Mouse (Mus musculus) naive thymus-derived CD4-positive, alpha-beta T cell, adult 2 months (primary cell): Measurements from ENCODE around the gene Klra5.
"Not testable (repeated sequence)": the region's sequence is repeated elsewhere in the genome, so short reads cannot be mapped to it uniquely, and the experiment has no call there.

Source experiments
- DNase-seq: peaks from one replicate; pipeline ENCODE4 v3.0.0-alpha.2; 2011; ENCODE audit warnings: low read depth

Gene Klra5

GRCm38 (mm10) chr6:129917476-129917946 lies at the start of gene Klra5:
Gene Klra5 (minus strand): TSS chr6:129917650.
- peak; percentile 7 for DNase-seq

- DNase-seq, result no peak
These were observed 454 bp downstream of the Klra5 start for GRCm38 (mm10) chr6:129916996-129917395.

- no peak for DNase-seq
These were observed 34.9 kb downstream of the Klra5 start for GRCm38 (mm10) chr6:129882525-129882924.

DNA sequence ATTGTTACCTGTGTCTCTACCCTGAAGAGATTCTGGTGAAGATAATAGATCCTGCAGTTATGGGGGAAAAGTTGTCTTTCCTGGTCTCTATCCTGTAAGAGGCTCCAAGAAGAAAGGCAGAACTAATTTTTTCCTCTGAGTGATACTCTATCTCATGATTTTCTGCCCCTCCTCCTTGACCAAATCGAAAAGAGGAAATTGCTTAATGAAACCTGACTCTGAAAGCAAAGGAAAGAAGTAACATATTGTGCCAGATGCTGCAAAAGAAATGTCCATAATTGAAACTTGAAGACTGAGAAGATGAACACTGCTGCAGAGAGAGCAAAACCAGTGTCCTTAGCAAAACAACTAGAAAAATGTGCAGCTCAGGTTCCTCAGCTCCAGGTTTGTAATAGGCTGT lies 40.9 kb downstream of the Klra5 start, which contains the start of gene Klra17:
Gene Klra17, minus strand, starts transcription at position 124 of the 400 bp plus-strand sequence.
- DNase-seq, result no peak

DNA sequence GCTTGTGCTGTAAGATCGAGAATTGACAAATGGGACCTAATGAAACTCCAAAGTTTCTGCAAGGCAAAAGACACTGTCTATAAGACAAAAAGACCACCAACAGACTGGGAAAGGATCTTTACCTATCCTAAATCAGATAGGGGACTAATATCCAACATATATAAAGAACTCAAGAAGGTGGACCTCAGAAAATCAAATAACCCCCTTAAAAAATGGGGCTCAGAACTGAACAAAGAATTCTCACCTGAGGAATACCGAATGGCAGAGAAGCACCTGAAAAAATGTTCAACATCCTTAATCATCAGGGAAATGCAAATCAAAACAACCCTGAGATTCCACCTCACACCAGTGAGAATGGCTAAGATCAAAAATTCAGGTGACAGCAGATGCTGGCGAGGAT lies 55.1 kb downstream of the Klra5 start, which contains the start of gene Gm17631:
Gene Gm17631, plus strand, starts transcription at position 301 of the 400 bp plus-strand sequence.
- DNase-seq, result not testable (repeated sequence)
